Mouse (Mus musculus) C2C12 (cell line): Measurements from ENCODE around the gene Fam228a.

Experiments used
- CTCF ChIP-seq: IDR thresholded peaks from one replicate; pipeline ENCODE4 v1.5.1; 2011; ENCODE audit not compliant: control insufficient read depth, insufficient read depth, insufficient read length
- FOSL1 ChIP-seq: IDR thresholded peaks from one replicate; pipeline ENCODE4 v1.8.0; 2011; ENCODE audit warnings: mild to moderate bottlenecking, low read length; ENCODE audit not compliant: poor library complexity, insufficient read depth, severe bottlenecking
- MAX ChIP-seq: IDR thresholded peaks from one replicate; pipeline ENCODE4 v1.6.1; 2011; ENCODE audit warnings: mild to moderate bottlenecking, control low read depth
- USF1 ChIP-seq: IDR thresholded peaks from one replicate; pipeline ENCODE4 v1.6.1; 2011; ENCODE audit warnings: low read depth, mild to moderate bottlenecking, control low read depth, moderate library complexity

DNA sequence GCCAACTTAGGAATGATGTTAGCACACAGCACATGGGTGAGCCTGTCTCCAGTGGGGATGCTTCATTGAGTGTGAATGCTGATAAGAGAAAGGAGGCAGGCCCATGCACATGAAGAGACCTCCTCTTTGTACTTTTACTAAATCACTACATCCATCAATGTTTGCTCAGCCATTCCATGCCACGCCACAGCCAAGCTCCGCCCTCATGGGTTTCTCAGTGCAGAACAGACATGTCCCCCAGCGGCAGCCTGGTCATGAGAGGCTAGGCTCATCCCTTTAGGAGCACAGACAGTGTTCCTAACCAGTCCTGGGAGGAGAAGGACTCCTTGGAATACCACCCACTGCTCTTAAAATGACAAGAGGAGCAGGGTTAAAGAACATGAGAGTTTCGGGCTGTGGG lies 6.6 kb downstream of the Fam228a start:
- TF ChIP-seq CTCF (no peak), FOSL1 (no peak), MAX (no peak), USF1 (no peak)
